Mouse (Mus musculus): ENCODE results near the gene AA792892.

AA792892 gene

DNA sequence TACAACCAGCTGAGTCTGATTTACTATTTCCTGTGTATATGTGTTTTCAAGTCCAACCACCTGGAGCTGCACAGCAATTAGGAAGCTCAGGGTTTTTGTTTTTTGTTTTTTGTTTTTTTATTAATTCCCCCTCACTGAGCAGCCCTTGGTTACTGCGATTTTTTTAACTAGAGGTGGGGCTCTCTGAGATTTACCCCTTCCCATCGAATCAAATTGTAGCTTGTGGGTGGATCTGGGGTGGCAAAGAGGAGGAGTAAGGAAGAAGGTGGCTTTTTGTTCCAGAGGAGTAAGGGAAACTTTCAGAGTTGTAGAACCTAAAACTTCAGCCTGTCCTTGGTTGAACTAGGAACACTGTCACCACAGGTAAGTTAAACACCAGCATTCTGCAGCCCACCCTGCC, at the start of gene AA792892:
TSS of gene AA792892 (plus strand) at position 301 of the 400 bp plus-strand sequence.
- WGBS, result no CpG with 5 or more reads among the region's 2 CpGs

DNA sequence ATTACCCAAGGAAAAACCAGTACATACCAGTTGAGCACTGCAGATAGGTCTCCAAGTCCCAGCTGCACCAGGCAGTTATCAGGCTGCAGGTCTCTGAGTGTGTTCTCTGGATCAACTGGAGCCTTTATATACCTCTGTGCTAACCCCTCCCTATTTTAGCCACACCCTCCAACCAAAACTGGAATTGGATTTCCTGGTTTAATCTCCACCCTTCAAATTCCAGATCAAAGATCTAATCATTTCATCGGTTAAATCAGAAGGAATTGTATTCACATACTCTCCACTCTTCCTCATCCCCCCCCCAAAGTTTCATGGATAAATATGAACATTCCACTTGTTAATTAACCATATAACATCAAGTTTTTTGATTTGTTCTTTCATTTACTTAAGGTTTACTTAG, 32.9 kb upstream of the AA792892 start, which contains the start of gene A430089I19Rik:
TSS of gene A430089I19Rik (minus strand) at position 101 of the 400 bp plus-strand sequence.
- WGBS, result 91% methylated on average over 1 of the region's 1 CpGs

DNA sequence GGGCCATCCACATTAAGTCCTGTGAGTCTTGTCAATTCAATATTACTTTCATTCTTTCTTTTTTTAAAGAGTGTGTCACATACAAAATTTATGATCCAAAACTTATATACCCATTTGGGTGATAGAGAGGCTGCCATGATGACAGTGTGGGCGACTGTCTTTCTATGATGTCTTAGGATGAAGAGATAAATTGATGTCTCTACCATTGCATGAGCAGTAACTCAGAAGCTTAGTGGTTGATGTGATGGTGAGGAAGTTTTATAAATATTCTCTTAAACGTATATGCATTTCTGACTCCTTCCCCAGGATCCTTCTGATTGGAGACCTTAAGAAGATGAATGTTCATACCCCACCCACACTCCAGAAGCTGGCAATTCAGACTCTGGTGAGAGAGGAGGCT, 25.4 kb upstream of the AA792892 start, which contains the start of gene Gm6502:
TSS of gene Gm6502 (plus strand) at position 301 of the 400 bp plus-strand sequence.
- WGBS, result no CpG with 5 or more reads among the region's 2 CpGs

Data from cerebral cortex, adult 2 months (tissue).